Mouse (Mus musculus) CH12.LX (cell line): ENCODE measurements around the gene Aff3.
A peak's percentile ranks its signal among the peaks of the same experiment; 100 is the strongest.

ENCODE experiments used
- CHD1 ChIP-seq: IDR thresholded peaks from 2 replicates; pipeline ENCODE4 v1.6.1; 2012; ENCODE audit warnings: low read depth, low read length, improper control_type of control experiment, inconsistent platforms
- CTCF ChIP-seq, 2 experiments: IDR thresholded peaks in 1 of 2; conservative IDR thresholded peaks in 1 of 2; 2 replicates each; pipeline ENCODE4 v1.5.1; 2011 to 2012; ENCODE audit warnings: low read depth in 2 of 2, low read length in 2 of 2, improper control_type of control experiment in 1 of 2, inconsistent platforms in 1 of 2, mild to moderate bottlenecking in 1 of 2, moderate library complexity in 1 of 2
- EP300 ChIP-seq: IDR thresholded peaks from 2 replicates; pipeline ENCODE4 v1.6.1; 2011; ENCODE audit warnings: low read length, improper control_type of control experiment
- MAFK ChIP-seq: IDR thresholded peaks from 2 replicates; pipeline ENCODE4 v1.6.1; 2011; ENCODE audit warnings: low read length, improper control_type of control experiment; ENCODE audit not compliant: insufficient replicate concordance
- MAZ ChIP-seq: IDR thresholded peaks from 2 replicates; pipeline ENCODE4 v1.6.1; 2012; ENCODE audit warnings: low read depth, mild to moderate bottlenecking, inconsistent platforms, low read length, improper control_type of control experiment, moderate library complexity
- PAX5 ChIP-seq: IDR thresholded peaks from 2 replicates; pipeline ENCODE4 v1.6.1; 2012; ENCODE audit warnings: low read length, inconsistent platforms, mixed read lengths
- POLR2A ChIP-seq: IDR thresholded peaks from 2 replicates; pipeline ENCODE4 v1.6.1; 2011; ENCODE audit warnings: low read depth, mild to moderate bottlenecking, improper control_type of control experiment, low read length

- TF ChIP-seq PAX5 (no peak), CHD1 (no peak), POLR2A (0 out of 2 replicates have a peak, but pooled peaks have one; percentile 14), CTCF (conservative IDR thresholded peaks at IDR 0.05 in 1 of 2, IDR thresholded peaks at IDR 0.05 in 1 of 2; ENCODE audit: low read depth in 2 of 2, low read length in 2 of 2) (no peak), MAZ (no peak), MAFK (no peak), EP300 (peak; percentile 63)
These were observed 7.1 kb downstream of the Aff3 start for GRCm38 (mm10) chr1:38657606-38658005.
